ENCODE assay signal across 18 mouse cellular contexts in the genomic region with DNA sequence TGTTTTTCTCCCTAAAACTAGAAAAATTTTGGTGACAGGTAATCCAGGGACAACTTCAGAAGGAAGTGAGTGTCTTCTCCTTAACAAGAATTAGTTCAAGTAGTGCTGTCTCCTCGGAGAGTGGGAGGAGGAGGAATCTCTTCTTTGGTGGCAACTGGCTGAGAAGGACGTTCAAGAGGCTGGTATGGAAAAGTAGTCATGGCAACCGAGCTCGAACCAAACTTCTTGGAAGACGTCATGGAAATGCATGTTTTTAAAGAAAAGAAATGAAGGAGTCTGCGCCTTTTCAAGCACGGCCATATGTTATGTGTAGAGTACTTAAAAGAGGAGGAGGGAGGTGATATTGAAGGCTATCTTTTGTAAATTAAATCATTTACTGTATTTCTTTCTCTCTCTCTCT. TPM values are rescaled to one million over a fixed set of nuclear protein-coding genes. Genes with fewer than 3 reads are reported as not detected.
DNase-seq lines count a peak whose midpoint lies in the region; ATAC-seq and TF ChIP-seq lines count a peak whose summit lies in the region.
"Had no signal": no experiment of that assay in that cellular context is flagged by ENCODE, and none has a peak within 500 bp of the region (broad histone marks: within the 10 kb centered on the region; RNA-seq: fewer than 3 reads in every experiment).

No protein-coding gene starts in this region.

- H3K9me3 ChIP-seq in kidney, postnatal 0 days (replicated peaks; ENCODE audit: low read length) = no peaks in the 10 kb centered on the region
- no peaks in the 10 kb centered on the region for H3K9me3 ChIP-seq in limb, embryonic 15.5 days
- no peaks in the 10 kb centered on the region for H3K9me3 ChIP-seq in midbrain, embryonic 14.5 days (ENCODE audit: control insufficient read depth, low read length)
- H3K9me3 ChIP-seq: embryonic facial prominence, embryonic 13.5 days; G1E; heart, embryonic 12.5 days; megakaryocyte, embryonic 14.5 days; neural tube, embryonic 13.5 days had no signal

- H3K4me1 ChIP-seq in kidney, postnatal 0 days (replicated peaks; ENCODE audit: insufficient read depth, low read length) = peaks cover 12% of the 10 kb centered on the region
- H3K4me1 ChIP-seq in limb, embryonic 15.5 days = no peaks in the 10 kb centered on the region
- H3K4me1 ChIP-seq in midbrain, embryonic 14.5 days (ENCODE audit: control insufficient read depth, insufficient read depth, low read length) = no peaks in the 10 kb centered on the region
- H3K4me1 ChIP-seq: embryonic facial prominence, embryonic 13.5 days; megakaryocyte, embryonic 14.5 days had no signal

- no peak overlapping the region for H3K27ac ChIP-seq in kidney, postnatal 0 days
- no peak overlapping the region for H3K27ac ChIP-seq in limb, embryonic 15.5 days
- no peak overlapping the region for H3K27ac ChIP-seq in midbrain, embryonic 14.5 days (replicated peaks; ENCODE audit: low read depth, low read length)
- H3K27ac ChIP-seq: embryonic facial prominence, embryonic 13.5 days; neural tube, embryonic 13.5 days had no signal

- no peaks in the 10 kb centered on the region for H3K36me3 ChIP-seq in kidney, postnatal 0 days (ENCODE audit: insufficient read depth, low read length)
- H3K36me3 ChIP-seq in limb, embryonic 15.5 days = no peaks in the 10 kb centered on the region
- H3K36me3 ChIP-seq in midbrain, embryonic 14.5 days (ENCODE audit: control insufficient read depth, insufficient read depth, low read length) = no peaks in the 10 kb centered on the region
- H3K36me3 ChIP-seq: embryonic facial prominence, embryonic 13.5 days; G1E; heart, embryonic 12.5 days; neural tube, embryonic 13.5 days had no signal

- H3K9ac ChIP-seq in kidney, postnatal 0 days (ENCODE audit: low read depth, low read length) = no peak overlapping the region
- no peak overlapping the region for H3K9ac ChIP-seq in limb, embryonic 15.5 days
- H3K9ac ChIP-seq in midbrain, embryonic 14.5 days (replicated peaks; ENCODE audit: low read length) = no peak overlapping the region
- H3K9ac ChIP-seq: embryonic facial prominence, embryonic 13.5 days; heart, embryonic 12.5 days; neural tube, embryonic 13.5 days had no signal

- ATAC-seq in kidney, postnatal 0 days (replicated peaks; ENCODE audit: low FRiP score, low read depth) = no peak
- ATAC-seq in limb, embryonic 15.5 days (ENCODE audit: insufficient number of reproducible peaks, low FRiP score, low TSS enrichment, low read depth) = no peak
- ATAC-seq in midbrain, embryonic 14.5 days (ENCODE audit: low FRiP score, low TSS enrichment) = no peak
- no peak for ATAC-seq in inflammation-experienced regulatory T-cells, adult 6 months

- 67% methylated on average over 7 of the region's 7 CpGs for WGBS in kidney, postnatal 0 days
- 59% methylated on average over 7 of the region's 7 CpGs for WGBS in limb, embryonic 15.5 days
- WGBS in midbrain, embryonic 14.5 days = 65% methylated on average over 7 of the region's 7 CpGs

- peak overlapping the region; percentile 29 for H3K4me2 ChIP-seq in kidney, postnatal 0 days (ENCODE audit: low read length)
- H3K4me2 ChIP-seq in limb, embryonic 15.5 days = peak overlapping the region; percentile 25
- H3K4me2 ChIP-seq in midbrain, embryonic 14.5 days (ENCODE audit: low read length) = no peak overlapping the region
- H3K4me2 ChIP-seq: embryonic facial prominence, embryonic 13.5 days; heart, embryonic 12.5 days; liver, embryonic 11.5 days; neural tube, embryonic 13.5 days had no signal

- no peak for TF ChIP-seq CTCF in kidney, postnatal 0 days (IDR thresholded peaks at IDR 0.05; ENCODE audit: low read depth)

- H3K4me3 ChIP-seq in kidney, postnatal 0 days (replicated peaks; ENCODE audit: low read depth, low read length) = no peak overlapping the region
- peak overlapping the region; percentile 17; the same call in 1 of the 2 replicates for H3K4me3 ChIP-seq in limb, embryonic 15.5 days
- H3K4me3 ChIP-seq in midbrain, embryonic 14.5 days (replicated peaks; ENCODE audit: low read depth, low read length) = no peak overlapping the region
- H3K4me3 ChIP-seq: embryonic facial prominence, embryonic 13.5 days; heart, embryonic 12.5 days; neural tube, embryonic 13.5 days had no signal

- H3K27me3 ChIP-seq in kidney, postnatal 0 days (ENCODE audit: insufficient read depth, low read length) = no peaks in the 10 kb centered on the region
- no peaks in the 10 kb centered on the region for H3K27me3 ChIP-seq in limb, embryonic 15.5 days
- no peaks in the 10 kb centered on the region for H3K27me3 ChIP-seq in midbrain, embryonic 14.5 days (ENCODE audit: control insufficient read depth, insufficient read depth, low read length)
- H3K27me3 ChIP-seq: embryonic facial prominence, embryonic 13.5 days; heart, embryonic 12.5 days; megakaryocyte, embryonic 14.5 days; neural tube, embryonic 13.5 days had no signal

- no peak for DNase-seq in kidney, postnatal 0 days (ENCODE audit: low spot score)
- no peak for DNase-seq in kidney, postnatal 36 days
- DNase-seq in brain, adult 2 months (ENCODE audit: low read depth, low spot score) = peak; percentile 81
- DNase-seq in frontal cortex, postnatal 36 days (ENCODE audit: low spot score in 2 of 2) = peak; percentile 35 to 66
- no peak for DNase-seq in midbrain, embryonic 14.5 days
- no peak for DNase-seq in thymus, postnatal 0 days (ENCODE audit: low spot score)
- DNase-seq: adrenal gland, adult 8-10 months; cerebellum, adult 8-10 months; heart, postnatal 36 days; kidney, adult 9 months had no signal

RNA-seq across cellular contexts. Expression of a gene that starts 37.4 kb away (rescaled TPM):
- 8.4 and 9.9 TPM in 2 replicates for polyA plus RNA-seq in kidney, postnatal 0 days (2015; fragmentation: Nextera tagmentation; extraction: Ambion mirVana)
- 5.3 and 7.0 TPM in 2 replicates for polyA plus RNA-seq in limb, embryonic 15.5 days (2015; fragmentation: Nextera tagmentation; extraction: Ambion mirVana)
- 5.7 and 6.2 TPM in 2 replicates for polyA plus RNA-seq in midbrain, embryonic 14.5 days (2014; fragmentation: Nextera tagmentation; extraction: Ambion mirVana)
- polyA plus RNA-seq in thymus, postnatal 0 days (2015; fragmentation: Nextera tagmentation; extraction: Ambion mirVana) = 6.5 and 7.8 TPM in 2 replicates
- polyA plus RNA-seq in inflammation-experienced regulatory T-cells, adult 6 months (2017; shearing (Covaris generic)) = 1 to 10 TPM; 2.0 to 2.5 (median 2.5) TPM

RNA-seq across cellular contexts. Expression of a gene that starts 49.2 kb away (rescaled TPM):
- polyA plus RNA-seq in kidney, postnatal 0 days (2015; fragmentation: Nextera tagmentation; extraction: Ambion mirVana) = 12.1 and 15.3 TPM in 2 replicates
- polyA plus RNA-seq in limb, embryonic 15.5 days (2015; fragmentation: Nextera tagmentation; extraction: Ambion mirVana) = 5.1 and 6.3 TPM in 2 replicates
- polyA plus RNA-seq in midbrain, embryonic 14.5 days (2014; fragmentation: Nextera tagmentation; extraction: Ambion mirVana) = 2.3 and 4.2 TPM in 2 replicates
- polyA plus RNA-seq in thymus, postnatal 0 days (2015; fragmentation: Nextera tagmentation; extraction: Ambion mirVana) = 2.0 and 2.6 TPM in 2 replicates
- 1 to 10 TPM in 1 of 3 experiments, under 1 TPM in 1, not detected in 1; 0.95 to 1.1 TPM for polyA plus RNA-seq in inflammation-experienced regulatory T-cells, adult 6 months (2017; shearing (Covaris generic))

RNA-seq across cellular contexts. Expression of a gene that starts 49.2 kb away (rescaled TPM):
- polyA plus RNA-seq in kidney, postnatal 0 days (2015; fragmentation: Nextera tagmentation; extraction: Ambion mirVana) = 27.1 and 29.4 TPM in 2 replicates
- 11.4 and 12.6 TPM in 2 replicates for polyA plus RNA-seq in limb, embryonic 15.5 days (2015; fragmentation: Nextera tagmentation; extraction: Ambion mirVana)
- polyA plus RNA-seq in midbrain, embryonic 14.5 days (2014; fragmentation: Nextera tagmentation; extraction: Ambion mirVana) = 2.9 and 8.2 TPM in 2 replicates
- polyA plus RNA-seq in thymus, postnatal 0 days (2015; fragmentation: Nextera tagmentation; extraction: Ambion mirVana) = 2.0 and 2.5 TPM in 2 replicates
- polyA plus RNA-seq in inflammation-experienced regulatory T-cells, adult 6 months (2017; shearing (Covaris generic)) = under 1 TPM; 0.42 to 0.97 (median 0.77) TPM
- polyA plus RNA-seq: G1E had no signal

Comparison
In these comparisons a context has a peak if more than half of its experiments do, and no peak if none do; other contexts are left out.
1. DNase-seq: peak in brain, adult 2 months (single experiment) and frontal cortex, postnatal 36 days (2 of 2); none in kidney, postnatal 0 days (single experiment), kidney, postnatal 36 days (0 of 2), midbrain, embryonic 14.5 days (single experiment) and thymus, postnatal 0 days (single experiment).